ENCODE assay signal across 40 mouse cellular contexts in genomic region chrX:33926344-33926743, GRCm38 (mm10). TPM values are rescaled to one million over a fixed set of nuclear protein-coding genes. Genes with fewer than 3 reads are reported as not detected.
"Had no signal": no experiment of that assay in that cellular context is flagged by ENCODE, and none has a peak within 500 bp of the region (broad histone marks: within the 10 kb centered on the region; RNA-seq: fewer than 3 reads in every experiment).

No protein-coding gene starts in this region.

RNA-seq across cellular contexts. Expression of gene Btbd35f6, which starts 30.0 kb away (rescaled TPM):
- total RNA-seq: left cerebral cortex, adult 2 months; left cerebral cortex, adult 8-10 months; left cerebral cortex, postnatal 10 days; left cerebral cortex, postnatal 14 days; left cerebral cortex, postnatal 25 days; left cerebral cortex, postnatal 36 days; left cerebral cortex, postnatal 4 days; liver, adult 2 months; megakaryocyte progenitor cell, adult 5-6 weeks; megakaryocyte, adult 5-6 weeks; megakaryocyte-erythroid progenitor cell, adult 5-6 weeks; midbrain, postnatal 0 days; monocyte, adult 5-6 weeks had no signal
- polyA plus RNA-seq: limb, embryonic 10.5 days; limb, embryonic 11.5 days; limb, embryonic 12.5 days; limb, embryonic 13.5 days; limb, embryonic 14.5 days; limb, embryonic 15.5 days; liver, adult 2 months; liver, embryonic 11.5 days; liver, embryonic 12.5 days; liver, embryonic 13.5 days; liver, embryonic 14.5 days; liver, embryonic 15.5 days; liver, embryonic 16.5 days; liver, postnatal 0 days; lung, adult 2 months; lung, embryonic 14.5 days; lung, embryonic 15.5 days; lung, embryonic 16.5 days; lung, postnatal 0 days; macrophage; midbrain, embryonic 10.5 days; midbrain, embryonic 11.5 days; midbrain, embryonic 12.5 days; midbrain, embryonic 13.5 days; midbrain, embryonic 14.5 days; midbrain, embryonic 15.5 days; midbrain, embryonic 16.5 days; midbrain, postnatal 0 days; myocyte had no signal
